Mouse (Mus musculus): ENCODE results near the gene Lrrc4b.

GRCm38 (mm10) chr7:44436267-44436666, 7.4 kb downstream of the Lrrc4b start:
- TF ChIP-seq CTCF (IDR thresholded peaks at IDR 0.05), result peak; percentile 28
- no peak for TF ChIP-seq EP300 (IDR thresholded peaks at IDR 0.05; ENCODE audit: insufficient read depth, low read depth, low read length)
